Mouse (Mus musculus) monocyte, adult 5-6 weeks (primary cell): ENCODE measurements at regions not wholly inside any gene's neighbourhood (a gene's known extent, or its start where the extent isn't known, plus 50 kb on each side); places are given as distances from the start of the nearest gene placed in this dataset.

Source experiments
- ATAC-seq: fragments of 153-309, 156-312 bp; replicated peaks from 2 replicates; pipeline ENCODE4 v1.8.0; 2017; ENCODE audit warnings: mild to moderate bottlenecking; ENCODE audit not compliant: low TSS enrichment, insufficient number of reproducible peaks, severe bottlenecking, poor library complexity, low FRiP score

- no peak for ATAC-seq
Measured at GRCm38 (mm10) chr11:64579826-64580225, 143.4 kb upstream of the F930015N05Rik start.

- ATAC-seq, result no peak
Measured at GRCm38 (mm10) chr11:64586056-64586455, 149.6 kb upstream of the F930015N05Rik start.

DNA sequence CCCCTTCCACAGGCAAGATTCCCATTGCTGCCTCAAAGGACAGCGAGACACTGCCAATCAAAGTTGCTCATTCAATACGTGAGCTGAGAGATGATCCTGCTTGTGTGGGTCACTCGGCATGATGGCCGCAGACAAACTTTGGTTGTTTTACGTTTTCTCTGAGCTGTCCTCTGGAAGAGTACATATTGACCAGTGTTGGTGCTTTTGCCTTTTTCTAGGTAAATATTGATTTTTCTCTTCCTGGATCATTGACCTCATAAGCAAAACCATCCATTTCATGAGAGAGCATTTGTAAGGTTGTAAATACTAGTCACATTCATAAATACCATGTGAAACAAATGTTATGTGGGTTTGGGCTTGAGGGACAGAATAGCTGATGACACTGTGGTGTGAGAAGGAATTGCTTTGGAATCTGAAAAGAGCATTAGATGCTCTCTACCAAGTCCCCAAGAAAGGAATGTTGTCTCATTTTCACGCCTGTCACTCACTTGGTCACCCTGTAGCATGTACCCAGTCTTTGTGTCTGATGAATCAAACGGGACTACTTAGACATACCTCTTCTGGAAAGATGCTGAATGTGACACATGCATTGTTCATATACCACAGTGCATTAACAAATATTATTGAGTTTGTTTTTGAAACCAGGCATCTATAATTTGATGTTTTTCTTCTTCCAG, 150.7 kb upstream of the F930015N05Rik start:
- no peak for ATAC-seq

DNA sequence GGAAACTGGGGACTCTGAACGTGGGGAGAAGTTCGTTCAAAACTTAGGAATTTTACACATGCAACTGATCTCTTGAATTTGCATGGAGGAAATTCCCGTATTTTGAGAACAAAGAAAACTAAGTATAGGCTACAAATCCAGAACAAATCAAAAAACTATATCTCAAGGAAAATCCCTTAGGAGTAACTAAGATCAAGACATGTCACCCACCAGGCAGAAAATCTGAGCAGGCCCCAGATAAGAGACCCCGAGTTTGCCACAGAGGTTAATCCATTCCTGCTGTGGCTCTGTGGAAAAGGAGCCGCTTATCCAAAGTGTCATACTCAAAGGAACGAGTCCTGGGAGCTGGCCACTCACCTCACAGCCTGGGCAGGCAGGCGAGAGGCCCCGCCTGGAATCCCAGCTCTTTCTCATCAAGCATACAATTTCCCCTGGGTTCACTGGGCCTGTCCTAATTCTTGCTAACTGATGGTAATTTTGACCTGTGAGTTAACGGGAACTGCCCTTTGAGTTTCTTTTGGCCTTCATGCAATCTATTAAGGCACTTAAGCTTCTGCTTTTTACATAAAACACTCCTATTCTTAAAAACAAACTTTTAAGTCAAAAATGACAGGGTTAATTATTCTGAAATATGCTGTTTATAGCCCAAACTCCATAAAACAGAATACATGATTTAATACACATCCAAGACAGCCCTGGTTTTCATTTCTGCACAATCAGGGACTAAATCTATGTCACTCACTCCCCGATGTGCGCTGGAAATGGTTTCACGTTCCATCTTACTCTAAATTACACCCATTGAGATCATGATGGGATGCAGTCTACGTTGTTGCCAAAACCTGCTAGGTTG, 151.5 kb upstream of the F930015N05Rik start:
- ATAC-seq, result no peak

DNA sequence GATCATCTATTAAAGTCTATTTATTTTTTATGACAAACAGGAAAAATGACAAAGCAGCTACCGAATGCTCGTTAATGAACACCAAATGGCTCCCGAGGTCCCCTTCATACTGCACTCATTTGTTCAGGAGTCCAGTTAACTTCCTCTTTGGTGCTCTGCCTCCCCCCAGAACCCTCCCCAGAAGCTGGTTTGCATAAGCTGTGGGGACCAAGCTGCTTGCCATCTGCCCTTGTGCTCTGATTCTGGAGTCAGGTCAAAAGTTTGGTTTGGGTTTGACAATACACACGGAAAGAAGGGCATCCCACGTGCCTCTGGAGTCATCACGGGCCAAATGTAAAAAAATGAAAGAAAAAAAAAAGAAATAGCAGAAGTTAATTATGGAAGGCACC, 152.1 kb upstream of the F930015N05Rik start:
- no peak for ATAC-seq

- no peak for ATAC-seq
Measured at GRCm38 (mm10) chr11:64589026-64589425, 152.6 kb upstream of the F930015N05Rik start.

DNA sequence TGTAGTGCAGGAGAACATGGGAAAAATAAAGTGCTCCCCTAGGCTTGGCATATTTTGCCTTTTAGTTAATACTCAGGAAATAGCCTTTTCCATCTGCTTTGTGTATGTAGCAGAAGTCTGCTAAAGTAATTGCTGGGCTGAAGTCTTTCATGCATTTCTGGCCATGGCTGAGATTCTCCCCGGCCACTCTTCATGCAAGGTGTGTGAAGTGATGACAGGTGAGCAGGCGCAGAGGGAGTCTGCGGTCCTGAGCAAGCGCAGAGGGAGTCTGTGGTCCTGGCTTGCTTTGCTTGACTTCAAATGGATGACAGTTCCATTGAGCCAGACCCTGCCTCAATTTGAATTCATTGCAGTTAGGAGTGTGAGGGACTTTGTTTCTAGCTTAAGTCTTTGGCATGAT, 153.6 kb upstream of the F930015N05Rik start:
- ATAC-seq, result no peak

DNA sequence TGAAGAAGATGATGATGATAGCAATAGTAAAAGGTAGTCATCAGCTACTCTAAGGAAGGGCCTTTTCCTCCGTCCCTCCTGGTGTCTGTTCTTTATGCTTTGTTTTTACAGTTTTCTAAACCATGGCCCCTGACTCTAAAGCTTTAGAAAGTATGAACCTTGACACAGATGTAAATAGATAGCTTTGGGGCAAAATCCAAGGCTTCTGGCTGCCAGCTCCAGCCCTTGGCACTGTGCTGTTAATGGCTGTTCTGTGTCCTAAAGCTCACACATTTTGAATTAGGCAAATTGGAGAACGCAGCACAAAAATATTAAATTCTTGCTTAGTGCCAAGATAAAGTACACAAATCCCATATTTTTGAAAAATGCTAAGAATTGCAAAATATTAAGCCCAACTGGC, 155.8 kb upstream of the F930015N05Rik start:
- no peak for ATAC-seq

DNA sequence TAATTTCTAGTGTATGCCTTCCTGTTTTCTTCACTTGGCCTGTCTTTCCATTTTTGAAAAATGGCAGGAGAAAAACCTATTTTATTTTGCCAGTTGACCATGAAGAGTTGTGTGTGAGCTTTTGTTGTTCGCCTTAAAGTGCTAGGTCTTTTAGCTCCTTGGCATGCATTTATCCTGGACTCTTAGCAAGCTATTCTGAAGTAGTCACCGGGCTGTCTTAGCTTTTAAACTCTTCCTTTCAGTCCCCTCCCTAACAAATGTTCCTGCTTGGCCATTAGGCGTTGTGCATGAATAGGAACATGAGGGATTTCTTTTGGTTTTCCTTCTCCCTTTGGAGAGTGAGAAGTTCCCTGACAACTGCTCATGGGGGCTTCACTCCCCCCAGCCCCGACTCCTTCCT, 160.9 kb upstream of the F930015N05Rik start:
- no peak for ATAC-seq

GRCm38 (mm10) chr11:64599178-64599577, 162.7 kb upstream of the F930015N05Rik start:
- no peak for ATAC-seq

DNA sequence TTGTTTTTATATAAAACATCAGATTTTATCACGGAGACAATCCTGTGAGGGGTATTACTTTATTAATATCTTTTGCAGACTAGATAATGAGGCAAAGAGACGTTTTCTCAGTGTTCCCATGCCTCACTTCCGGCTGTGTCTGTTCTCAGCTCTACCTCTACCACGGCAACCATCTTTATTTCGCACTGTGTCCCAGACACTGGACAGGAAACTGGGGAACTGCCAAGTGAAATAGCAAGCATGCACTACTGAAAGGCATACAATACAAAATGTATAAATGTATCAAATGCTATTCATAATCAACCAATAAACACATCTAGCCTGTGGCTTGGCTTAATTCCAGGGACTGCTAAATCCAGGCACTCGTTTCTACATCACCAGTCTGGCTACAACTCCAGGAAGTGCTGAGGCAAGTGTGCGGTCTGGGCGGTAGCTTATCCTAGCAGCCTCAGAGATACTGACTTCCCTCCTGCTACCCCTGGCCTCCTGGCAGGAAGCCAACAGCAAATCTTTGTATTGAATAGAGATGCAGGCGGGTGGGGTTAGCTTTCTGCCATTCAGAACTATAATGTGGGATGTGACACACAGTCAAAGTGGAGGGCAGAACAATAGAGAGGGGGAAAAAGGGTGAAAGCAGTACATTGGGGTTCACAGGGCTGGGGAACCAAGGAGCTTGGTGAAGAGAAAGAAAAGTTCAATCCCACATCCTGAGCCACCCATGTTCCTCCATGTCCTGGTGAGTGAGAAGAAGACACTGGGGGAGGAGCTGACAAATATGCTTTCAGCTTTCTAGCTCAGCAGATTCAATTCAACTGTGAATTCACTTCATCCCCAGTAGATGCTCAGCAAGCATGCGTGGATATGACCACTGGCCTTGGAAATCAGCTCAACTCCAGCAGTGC, 164.0 kb upstream of the F930015N05Rik start:
- peak; percentile 93 for ATAC-seq

GRCm38 (mm10) chr11:64609043-64609442, 172.6 kb upstream of the F930015N05Rik start:
- ATAC-seq, result no peak

- peak; percentile 68; the same call in 1 of the 2 replicates for ATAC-seq
Measured at GRCm38 (mm10) chr11:64610724-64611123, 174.3 kb upstream of the F930015N05Rik start.

- ATAC-seq, result 0 out of 2 replicates have a peak, but pooled peaks have one; percentile 50
Measured at GRCm38 (mm10) chr11:64615140-64615539, 178.7 kb upstream of the F930015N05Rik start.

GRCm38 (mm10) chr11:64618631-64619385, 182.4 kb upstream of the F930015N05Rik start:
- no peak for ATAC-seq

DNA sequence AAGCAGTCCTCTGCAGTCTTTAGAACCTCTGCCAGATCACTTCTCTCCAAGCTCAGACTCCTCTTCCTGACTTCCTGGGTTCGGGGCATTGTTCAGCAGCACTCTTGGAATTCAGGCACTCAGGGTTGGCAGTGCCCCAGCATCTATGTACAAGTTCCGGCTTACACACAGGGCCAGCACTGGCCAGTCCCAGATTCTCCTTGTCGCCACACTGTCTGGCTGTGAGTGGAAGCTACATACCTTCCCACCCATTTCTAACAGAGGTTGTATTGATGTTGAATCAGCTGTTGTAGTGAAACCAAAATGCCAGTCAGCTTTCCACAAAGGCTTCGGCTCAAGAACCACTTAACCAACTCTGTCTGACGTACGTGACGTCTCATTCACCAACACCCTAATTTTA, 190.7 kb upstream of the F930015N05Rik start:
- no peak for ATAC-seq

GRCm38 (mm10) chr11:64640947-64641346, 204.5 kb upstream of the F930015N05Rik start:
- no peak for ATAC-seq

DNA sequence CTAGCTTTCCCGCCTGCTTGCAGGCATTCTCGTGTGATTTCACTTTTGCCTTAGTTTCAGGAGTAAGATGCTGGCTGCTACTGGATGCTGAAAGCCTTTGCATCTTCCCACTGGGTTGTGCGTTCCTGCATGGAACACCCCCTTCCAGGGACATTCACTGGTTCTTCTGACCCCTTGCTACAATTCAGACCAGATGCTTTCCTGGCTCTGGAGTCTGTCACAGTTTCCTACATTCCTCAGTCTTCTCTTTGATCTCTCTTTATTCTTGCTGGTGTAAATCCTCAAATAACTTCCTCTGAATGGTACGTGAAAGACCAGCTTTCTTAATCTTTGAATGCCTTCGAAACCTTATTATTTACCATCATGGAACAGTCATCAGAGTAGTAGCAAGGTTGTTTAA, 206.7 kb upstream of the F930015N05Rik start:
- no peak for ATAC-seq
